Mouse (Mus musculus) spleen, postnatal 4 days (tissue): ENCODE data around the gene Cpm.

ENCODE experiments used
- DNase-seq, 2 experiments: peaks; one replicate each; pipeline ENCODE4 v3.0.0; 2022; ENCODE audit warnings: low spot score in 2 of 2

Gene Cpm

GRCm38 (mm10) chr10:117663056-117663864, 34.0 kb downstream of the Cpm start:
- no peak for DNase-seq

DNA sequence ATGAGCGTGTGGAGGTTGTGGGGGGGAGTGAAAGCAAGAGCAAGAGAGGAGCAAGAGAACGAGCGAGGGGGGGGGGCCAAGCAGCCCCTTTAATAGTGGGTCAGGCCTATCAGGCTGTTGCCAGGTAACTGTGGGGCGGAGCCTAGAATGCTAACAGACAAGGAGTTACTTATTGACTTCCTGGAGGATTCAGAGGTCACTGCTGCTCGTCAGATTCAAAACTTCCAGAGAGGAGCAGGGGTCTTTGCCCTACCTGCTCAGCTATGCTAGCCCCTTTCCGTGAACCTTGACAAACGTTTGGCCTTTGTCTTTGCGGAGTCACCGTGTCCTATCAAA, 34.5 kb downstream of the Cpm start:
- DNase-seq = no peak

DNA sequence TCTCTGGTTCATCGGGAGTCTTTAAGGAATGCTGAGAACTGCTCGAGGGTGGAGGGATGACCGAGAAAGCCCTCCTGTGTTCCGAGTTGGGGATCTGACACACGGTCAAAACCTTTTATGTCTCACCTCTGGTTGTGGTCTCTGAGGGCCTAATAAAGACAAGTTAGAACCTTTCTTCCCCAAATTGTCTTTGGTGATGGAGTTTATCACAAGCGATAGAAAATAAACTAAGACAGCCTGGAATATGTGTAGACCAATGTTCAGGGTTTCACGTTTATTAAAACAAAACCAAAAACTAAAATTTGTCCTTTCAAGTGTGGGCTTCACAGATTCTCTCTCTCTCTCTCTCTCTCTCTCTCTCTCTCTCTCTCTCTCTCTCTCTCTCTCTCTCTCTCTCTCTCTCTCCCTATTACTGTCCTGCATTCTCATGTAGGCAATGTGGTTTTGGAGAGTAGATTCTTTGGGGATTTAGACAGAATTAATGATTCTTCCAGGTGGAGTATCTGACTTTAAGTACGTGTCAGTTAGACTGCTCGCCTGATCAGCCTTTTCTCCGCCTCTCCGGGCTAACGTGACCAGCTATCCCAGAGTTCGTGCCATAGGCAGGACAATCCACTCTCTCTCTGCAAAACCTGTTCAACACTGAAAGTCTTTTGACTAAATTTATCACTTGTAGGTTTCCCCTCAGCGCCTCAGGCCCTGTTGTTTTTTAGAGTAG, 35.1 kb downstream of the Cpm start:
- no peak for DNase-seq

DNA sequence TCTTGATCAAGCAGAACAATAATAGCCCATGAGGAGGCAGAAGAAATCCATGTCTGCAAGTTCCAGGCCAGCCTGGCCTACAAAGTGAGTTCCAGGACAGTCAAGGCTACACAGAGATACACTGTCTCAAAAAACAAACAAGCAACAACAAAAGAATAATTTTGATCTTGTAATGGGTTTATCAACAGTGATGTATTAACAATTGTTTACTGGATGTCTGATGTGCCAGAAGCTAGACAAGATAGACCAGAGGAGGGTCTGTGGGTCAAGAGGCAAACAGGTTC, 35.6 kb downstream of the Cpm start:
- DNase-seq = no peak

DNA sequence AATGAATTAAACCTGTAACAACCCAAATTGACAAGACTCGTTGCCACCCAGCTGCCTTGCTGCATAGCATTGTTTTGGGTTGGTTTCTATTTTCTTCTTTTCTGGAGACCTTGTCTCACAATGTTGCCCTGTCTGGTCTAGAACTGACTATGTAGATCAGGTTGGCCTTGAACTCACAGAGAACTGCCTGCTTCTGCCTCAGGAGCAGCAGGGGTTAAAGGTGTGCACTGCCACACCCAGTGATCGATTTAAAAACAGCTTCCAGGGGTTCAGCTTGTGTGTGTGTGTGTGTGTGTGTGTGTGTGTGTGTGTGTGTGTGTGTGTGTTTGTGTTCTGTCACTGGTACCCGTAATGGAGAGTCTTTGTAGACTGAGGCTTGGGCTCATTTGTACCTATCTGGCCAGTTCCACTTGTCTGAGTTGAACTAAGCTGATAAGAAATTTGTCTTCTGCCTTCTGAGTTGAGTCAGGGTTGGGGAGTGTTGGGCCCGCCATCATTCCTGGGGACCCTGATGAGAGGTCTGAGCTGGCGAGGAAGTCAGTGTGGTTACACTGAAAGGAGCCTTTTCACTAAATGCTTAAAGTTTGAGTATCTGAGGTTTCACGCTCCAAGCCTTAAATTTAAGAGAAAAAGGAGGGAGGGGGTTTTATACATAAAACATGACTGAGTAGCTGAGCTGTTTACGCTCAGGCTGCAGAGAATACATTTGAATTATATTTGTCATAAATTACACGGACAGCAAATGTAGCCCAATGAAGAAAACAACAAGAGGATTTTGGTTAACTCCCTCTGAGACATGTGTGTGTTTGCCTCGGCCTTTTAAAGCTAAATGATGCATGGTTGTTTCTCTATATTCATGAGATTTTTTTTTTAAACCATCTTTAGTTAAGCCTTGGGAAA, 36.3 kb downstream of the Cpm start:
- no peak for DNase-seq

- no peak for DNase-seq
Observed at GRCm38 (mm10) chr10:117666361-117666760, 37.1 kb downstream of the Cpm start.

DNA sequence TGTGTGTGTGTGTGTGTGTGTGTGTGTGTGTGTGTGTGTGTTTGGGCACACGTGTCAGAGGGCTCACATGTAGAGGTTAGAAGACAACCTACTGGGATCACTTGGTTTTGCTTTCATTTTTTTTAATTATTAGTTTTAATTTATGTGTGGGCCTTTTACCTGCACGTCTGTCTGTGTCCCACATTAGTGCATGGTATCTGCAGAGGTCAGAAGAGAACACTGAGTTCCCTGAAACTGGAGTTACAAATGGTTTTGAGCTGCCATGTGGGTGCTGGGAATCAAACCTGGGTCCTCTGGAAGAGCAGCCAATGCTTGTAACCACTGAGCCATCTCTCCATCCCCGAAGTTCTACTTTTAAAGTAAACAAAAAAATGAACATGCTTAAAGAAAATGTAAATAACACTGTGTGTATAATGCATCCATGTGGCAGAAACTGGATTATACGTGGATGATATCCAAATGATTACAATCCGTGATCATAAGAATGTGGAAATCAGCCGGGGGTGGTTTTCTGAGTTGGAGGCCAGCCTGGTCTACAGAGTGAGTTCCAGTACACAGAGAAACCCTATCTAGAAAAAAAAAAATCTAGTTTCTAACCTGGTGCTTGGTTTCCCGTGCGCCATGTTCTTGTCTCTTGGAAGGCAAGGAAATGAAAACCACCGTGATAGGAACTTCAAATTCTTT, 37.8 kb downstream of the Cpm start:
- DNase-seq = no peak

GRCm38 (mm10) chr10:117667663-117668507, 38.6 kb downstream of the Cpm start:
- no peak for DNase-seq

DNA sequence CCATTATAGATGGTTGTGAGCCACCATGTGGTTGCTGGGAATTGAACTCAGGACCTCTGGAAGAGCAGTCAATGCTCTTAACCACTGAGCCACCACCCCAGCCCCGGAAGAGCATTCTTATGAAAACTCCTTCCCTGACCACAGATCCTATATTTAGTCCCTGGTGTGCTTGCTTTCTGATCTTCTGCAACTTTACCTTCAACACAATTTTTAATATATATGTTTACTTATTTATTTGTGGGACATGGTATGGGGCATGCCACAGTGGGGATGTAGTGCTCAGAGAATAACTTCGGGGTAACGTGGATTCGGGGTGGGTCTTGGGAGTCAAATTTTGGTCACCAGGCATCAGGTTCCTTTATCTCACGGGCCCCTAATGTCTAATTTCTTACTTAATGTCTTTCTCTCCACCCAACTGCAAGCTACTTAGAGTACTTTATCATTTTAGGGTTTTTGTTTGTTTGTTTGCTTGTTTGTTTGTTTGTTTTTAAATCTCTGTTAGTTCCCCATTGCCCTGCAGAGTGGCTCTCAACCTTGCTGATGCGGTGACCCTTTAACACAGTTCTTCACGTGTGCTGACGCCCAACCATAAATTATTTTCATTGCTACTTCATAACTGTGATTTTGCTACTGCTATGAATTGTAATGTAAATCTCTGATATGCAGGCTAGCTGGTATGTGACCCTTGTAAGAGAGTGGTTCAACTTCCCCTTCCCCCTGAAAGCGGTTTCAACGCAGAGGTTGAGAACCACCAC, 39.4 kb downstream of the Cpm start:
- DNase-seq = no peak

DNA sequence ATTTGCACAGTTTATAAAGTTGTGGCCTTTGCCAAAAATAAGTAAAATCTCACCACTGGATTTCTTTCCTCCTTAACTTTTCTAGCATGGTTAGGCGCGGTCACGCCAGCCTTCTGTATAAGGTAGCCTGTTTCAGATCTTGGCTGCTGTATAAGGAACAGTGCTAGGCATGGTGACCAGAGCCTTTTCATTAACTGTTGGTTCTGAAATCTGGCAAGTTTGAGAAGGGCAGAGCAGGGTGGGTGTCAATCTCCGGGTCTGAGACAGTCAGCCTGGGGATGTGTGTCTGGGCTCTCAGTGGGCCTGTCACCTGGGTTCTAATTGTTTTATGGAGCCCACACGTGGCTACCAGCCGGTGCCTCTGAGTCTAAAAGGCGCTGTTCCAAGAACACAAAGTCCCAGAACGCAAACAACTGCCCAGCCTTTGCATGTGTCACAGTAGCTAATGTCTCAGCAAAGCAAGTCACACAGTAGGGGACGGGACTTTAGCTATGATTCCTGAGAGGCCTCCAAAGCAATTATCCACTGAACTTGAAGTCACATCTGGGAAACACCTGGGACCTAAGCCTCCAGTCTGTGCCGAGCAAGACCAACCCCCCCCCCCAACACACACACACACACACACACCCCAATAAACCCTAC, 40.3 kb downstream of the Cpm start:
- DNase-seq = no peak

GRCm38 (mm10) chr10:117670092-117670491, 40.8 kb downstream of the Cpm start:
- no peak for DNase-seq

DNA sequence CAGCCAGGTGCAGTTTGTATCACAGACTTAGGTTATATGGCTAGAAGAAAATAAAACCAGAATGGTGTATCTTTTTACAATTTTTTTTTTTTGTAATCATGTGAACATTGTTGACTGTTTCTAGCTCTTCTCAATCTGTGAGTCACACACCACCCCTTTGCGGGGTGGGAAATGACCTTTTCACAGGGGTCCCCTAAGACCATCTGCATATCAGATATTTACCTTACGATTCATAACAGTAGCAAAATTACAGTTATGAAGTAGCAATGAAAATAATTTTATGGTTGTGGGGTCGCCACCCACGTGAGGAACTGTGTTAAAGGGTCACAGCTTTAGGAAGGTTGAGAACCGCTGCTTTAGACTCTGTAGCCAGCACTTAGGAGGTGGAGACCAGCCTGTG, 41.5 kb downstream of the Cpm start:
- no peak for DNase-seq

DNA sequence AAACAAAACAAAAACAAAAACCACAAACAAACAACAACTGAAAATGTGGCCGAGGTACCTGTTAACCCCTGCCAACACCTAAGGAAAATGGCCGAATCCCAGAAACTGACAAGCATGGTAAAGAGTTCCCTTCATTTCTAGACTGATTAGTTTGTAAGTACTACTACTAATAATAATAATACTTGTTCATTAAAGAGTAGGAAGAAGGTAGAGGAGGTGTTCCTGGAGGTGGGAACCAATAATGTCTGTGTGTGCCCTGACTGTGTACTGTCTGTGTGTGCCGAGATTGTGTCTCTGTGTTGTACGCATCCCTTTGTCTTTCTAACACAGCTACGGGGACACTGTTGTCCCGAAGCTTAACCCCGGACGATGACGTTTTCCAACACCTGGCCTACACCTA, 42.0 kb downstream of the Cpm start:
- DNase-seq = no peak

GRCm38 (mm10) chr10:117671930-117672666, 42.8 kb downstream of the Cpm start:
- no peak for DNase-seq

DNA sequence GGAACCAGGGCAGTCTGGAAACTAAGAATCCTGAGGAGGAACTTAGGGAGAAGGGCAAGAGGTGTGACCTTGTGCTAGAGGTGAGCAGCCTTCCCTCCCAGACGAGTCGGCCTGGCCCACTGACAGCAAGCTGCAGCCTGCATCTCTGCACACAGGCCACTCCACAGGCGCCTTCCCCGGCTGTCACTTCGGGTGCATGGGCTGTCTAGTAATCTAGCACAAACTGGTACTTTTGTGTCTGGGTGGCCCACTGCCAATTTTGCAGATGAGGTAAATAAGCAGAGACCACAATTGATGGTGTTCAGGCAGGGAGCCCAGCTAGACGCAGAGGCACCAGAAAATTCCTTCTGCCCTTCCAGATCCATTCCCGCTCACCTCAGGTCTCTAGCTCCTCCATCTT, 43.4 kb downstream of the Cpm start:
- DNase-seq = no peak

GRCm38 (mm10) chr10:117673913-117674312, 44.6 kb downstream of the Cpm start:
- no peak for DNase-seq

DNA sequence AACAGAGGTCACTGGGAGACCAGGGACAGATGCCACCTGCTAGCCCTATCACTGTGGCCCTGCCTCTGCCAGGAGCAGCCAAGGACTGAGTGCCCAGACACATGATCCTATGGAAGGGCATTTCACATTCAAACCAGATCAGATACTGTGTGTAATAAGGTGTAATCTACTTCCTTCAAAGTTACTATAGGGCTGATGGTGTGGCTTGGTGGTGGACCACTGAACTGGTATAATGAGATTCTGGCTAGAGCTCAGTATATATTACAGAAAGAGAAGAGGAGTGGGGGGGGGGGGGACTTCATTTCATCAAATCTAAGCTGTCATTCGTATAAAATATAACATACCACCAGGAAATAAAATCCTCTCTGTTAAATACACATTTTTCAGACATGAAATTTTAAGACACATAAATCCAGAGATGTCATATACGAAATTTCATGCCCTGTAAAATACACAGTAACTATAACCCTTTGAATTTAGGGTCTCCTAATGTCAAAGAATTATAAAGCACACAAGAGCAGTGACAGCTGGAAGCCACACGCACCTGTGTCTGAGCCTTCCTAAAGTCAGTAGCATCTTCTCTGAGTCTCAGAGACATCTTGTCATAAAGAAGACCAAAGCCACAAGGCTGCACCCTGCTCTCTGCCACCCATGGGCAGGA, 45.2 kb downstream of the Cpm start:
- DNase-seq = no peak
